Mouse (Mus musculus) olfactory bulb, adult 2 months (tissue): ENCODE results near the gene Tbpl1. TPM values are rescaled to one million over a fixed set of nuclear protein-coding genes. Genes with fewer than 3 reads are reported as not detected.

Experiments used
- H3K27ac ChIP-seq: fragments of 200-500 bp; 2 replicates; pipeline ENCODE4 v1.5.1; 2012; ENCODE audit warnings: low read depth, low read length; ENCODE audit not compliant: insufficient read depth
- H3K4me1 ChIP-seq: fragments of 200-500 bp; 2 replicates; pipeline ENCODE4 v1.6.1; 2012; ENCODE audit warnings: low read length; ENCODE audit not compliant: control insufficient read depth, insufficient read depth
- H3K4me3 ChIP-seq: fragments of 200-500 bp; 2 replicates; pipeline ENCODE4 v1.5.1; 2012; ENCODE audit warnings: mild to moderate bottlenecking, low read depth, low read length, moderate library complexity; ENCODE audit not compliant: insufficient read depth
- CTCF ChIP-seq: fragments of 200-500 bp; IDR thresholded peaks from 2 replicates; pipeline ENCODE4 v1.5.1; 2012; ENCODE audit warnings: low read depth, mild to moderate bottlenecking, low read length, moderate library complexity; ENCODE audit not compliant: insufficient read depth
- POLR2A ChIP-seq: fragments of 200-500 bp; IDR thresholded peaks from 2 replicates; pipeline ENCODE4 v1.6.1; 2012; ENCODE audit warnings: mild to moderate bottlenecking, low read depth, low read length, moderate library complexity; ENCODE audit not compliant: insufficient read depth
- WGBS: fragments of 180-500 bp; shearing (Covaris S2); methylation state at CpG from one replicate; pipeline ENCODE4 v1.1.7; 2018; 5-methylcytosine and 5-hydroxymethylcytosine counted together
- polyA plus RNA-seq: library from polyadenylated mRNA; stranded (reverse); fragments of >200 nt; gene quantifications from 2 replicates; pipeline ENCODE4 v1.2.4, GENCODE M21; 2012; ENCODE audit warnings: low replicate concordance; ENCODE audit not compliant: missing spikeins, insufficient read depth, insufficient read length

Tbpl1 gene
- polyA plus RNA-seq, 1 experiment: not detected

DNA sequence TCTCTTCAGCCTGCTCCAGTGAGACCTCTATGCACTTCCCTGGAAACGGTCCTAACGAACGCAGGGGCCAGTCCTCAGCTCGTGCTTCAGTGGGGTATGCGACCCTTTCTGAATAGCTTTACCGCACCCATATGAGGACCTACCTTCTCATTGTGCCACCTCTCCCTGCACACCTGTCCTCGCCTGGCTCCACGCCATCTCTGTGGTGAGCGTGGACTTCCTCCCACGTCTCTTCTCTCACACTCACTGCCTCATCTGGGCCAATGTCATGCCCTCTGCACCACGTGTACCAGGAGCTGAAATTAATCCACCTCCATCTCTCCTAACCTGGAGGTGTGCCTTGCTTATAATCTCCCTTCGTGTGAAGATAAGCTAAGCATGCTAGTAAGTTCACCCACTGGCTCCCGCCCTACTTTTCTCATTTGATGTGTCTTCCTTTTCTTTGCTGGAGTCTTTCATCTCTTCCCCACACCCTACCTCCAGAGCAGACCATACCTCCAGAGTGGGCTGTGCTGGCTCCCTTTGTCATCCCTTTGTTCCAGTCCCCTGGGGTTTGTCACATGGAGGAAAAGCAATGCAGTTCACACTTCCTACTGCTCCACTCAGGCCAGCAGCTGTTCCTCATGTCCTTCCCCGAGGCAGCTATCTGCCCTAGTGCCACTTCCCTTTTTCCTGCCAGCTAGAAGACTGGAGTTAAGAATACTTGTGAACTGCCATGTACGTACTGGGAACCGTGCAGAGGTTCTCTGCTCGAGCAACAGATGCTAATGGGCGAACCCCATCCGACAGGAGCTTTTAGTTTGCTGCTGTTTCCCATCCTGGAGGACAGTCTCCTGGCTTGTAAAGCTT, 32.0 kb downstream of the Tbpl1 start:
- 76% methylated on average over 19 of the region's 19 CpGs for WGBS
- peaks cover 15% of the 10 kb centered on the region for H3K4me1 ChIP-seq
- no peak for TF ChIP-seq POLR2A
- no peak for TF ChIP-seq CTCF
- H3K4me3 ChIP-seq: no peak overlapping the region
- no peak overlapping the region for H3K27ac ChIP-seq

DNA sequence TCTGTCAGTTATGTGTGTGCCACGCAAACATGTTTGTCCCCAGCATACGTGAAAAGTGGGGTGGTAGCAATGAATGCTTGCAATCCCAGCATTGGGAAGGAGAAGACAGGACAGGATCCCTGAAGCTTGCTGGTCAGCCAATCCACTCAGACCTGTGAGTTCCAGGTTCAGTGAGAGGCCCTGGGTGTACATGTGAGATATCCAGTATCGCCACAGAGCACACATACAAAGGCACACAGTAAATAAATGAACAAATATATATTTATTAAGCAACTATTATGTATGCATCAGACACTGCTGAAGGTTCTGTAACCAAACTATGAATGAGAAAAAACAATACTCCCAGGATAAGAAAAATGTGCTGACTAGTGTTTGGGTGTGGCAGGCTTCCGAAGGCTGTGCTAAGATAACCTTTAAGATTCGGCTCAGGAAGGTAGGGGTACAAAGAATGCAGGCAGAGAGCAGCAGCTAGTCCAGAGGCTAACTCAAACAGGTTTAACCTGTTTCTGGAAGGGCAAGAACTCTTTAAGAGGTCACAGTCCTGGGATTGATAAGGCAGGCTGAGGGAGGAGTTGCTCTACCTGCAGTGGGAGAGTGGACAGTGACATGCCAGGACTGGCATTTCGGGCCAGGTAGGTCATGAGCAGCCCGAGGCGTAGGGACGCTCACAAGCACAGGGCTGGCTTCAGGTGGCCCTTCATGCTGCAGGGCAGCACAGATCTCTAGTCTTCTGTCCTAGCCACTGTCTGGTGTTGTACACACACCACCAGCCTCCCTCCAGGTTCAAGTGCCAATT, 33.4 kb downstream of the Tbpl1 start:
- Histone ChIP-seq H3K27ac (no peak overlapping the region), H3K4me1 (peaks cover 15% of the 10 kb centered on the region), H3K4me3 (no peak overlapping the region)
- WGBS: 92% methylated on average over 9 of the region's 9 CpGs
- TF ChIP-seq POLR2A (no peak), CTCF (no peak)

DNA sequence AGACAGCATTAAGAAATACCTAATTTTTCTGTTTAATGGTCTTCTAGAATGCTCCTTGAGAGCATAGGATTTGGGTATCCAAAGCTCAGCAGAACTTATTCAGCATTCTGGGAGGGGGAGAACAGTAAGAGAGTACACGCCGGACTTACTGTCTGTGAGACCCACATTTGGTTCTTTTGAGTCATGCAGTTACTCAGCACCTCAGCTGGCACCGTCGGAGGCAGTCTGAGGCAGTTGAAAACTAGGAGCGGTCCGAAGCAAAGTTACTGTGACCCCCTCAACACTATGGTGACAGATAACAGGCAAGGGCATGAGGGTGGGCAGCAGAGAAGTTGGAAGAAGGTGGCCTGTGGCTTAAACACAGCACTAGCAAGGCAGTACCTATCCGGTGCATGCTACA, 34.9 kb downstream of the Tbpl1 start:
- Histone ChIP-seq H3K27ac (no peak overlapping the region), H3K4me1 (peaks cover 10% of the 10 kb centered on the region), H3K4me3 (no peak overlapping the region)
- 67% methylated on average over 7 of the region's 7 CpGs for WGBS
- no peak for TF ChIP-seq POLR2A
- TF ChIP-seq CTCF: no peak

DNA sequence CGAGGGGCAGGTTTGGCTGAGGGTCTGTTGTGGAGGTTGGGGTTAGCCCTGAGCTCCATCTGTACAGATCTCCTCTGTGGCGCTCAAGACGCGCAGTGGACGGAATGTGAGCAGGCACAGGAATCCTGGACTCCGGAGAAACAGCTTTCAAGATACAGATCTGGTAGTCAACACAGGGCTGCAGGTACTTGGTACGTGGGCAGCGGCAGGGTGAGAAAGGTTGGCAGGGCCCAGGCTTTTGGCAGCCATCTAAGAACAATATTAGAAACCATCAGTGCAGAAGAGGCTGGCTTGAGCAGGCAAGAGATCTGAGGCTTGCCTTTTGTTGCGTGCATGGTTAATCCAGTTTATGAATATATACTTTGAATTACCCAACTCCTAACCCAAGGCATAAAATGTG, 35.5 kb downstream of the Tbpl1 start:
- H3K4me1 ChIP-seq: peaks cover 10% of the 10 kb centered on the region
- H3K4me3 ChIP-seq: no peak overlapping the region
- WGBS: 89% methylated on average over 9 of the region's 9 CpGs
- TF ChIP-seq POLR2A: no peak
- no peak for TF ChIP-seq CTCF
- H3K27ac ChIP-seq: no peak overlapping the region

DNA sequence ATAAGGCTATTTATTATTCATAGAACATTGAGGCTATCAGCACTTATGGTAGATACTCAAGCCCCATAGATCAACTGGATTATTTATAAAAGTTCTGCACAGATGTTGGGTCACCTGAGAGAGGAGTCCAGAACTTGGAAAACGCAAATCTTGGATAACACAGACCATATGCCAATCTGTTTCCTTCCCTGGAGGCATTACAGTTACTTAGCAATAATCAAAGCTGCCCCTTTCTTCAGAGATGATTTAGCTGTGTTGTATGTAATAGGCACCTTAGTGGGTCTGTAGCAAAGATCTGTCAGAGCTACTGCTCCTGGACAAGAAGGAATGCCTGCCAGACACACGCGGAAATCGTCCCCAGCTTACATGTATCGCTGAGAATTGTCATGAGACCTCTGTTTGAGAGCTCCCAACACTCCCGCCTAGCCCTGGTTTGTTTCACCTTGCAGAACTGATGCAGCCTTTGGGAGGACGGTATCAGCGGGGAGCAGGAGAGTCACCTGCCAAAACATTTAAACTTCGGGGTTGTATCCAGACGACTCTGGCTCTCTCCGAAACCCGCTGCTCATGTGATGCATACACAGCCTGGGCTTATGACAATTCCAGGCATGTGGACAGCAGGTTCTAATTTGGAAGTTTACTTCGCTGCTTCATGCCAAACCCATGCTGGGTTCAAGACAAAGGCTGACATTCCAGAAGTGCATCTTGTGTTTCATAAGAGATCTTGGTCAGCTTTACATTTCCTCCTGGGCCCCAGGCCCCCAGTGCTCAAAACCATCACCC, 55.7 kb downstream of the Tbpl1 start:
- 83% methylated on average over 13 of the region's 13 CpGs for WGBS
- H3K27ac ChIP-seq: no peak overlapping the region
- no peak overlapping the region for H3K4me3 ChIP-seq
- H3K4me1 ChIP-seq: peaks cover 10% of the 10 kb centered on the region; the same call in 1 of the 2 replicates
- TF ChIP-seq POLR2A: no peak
- no peak for TF ChIP-seq CTCF

DNA sequence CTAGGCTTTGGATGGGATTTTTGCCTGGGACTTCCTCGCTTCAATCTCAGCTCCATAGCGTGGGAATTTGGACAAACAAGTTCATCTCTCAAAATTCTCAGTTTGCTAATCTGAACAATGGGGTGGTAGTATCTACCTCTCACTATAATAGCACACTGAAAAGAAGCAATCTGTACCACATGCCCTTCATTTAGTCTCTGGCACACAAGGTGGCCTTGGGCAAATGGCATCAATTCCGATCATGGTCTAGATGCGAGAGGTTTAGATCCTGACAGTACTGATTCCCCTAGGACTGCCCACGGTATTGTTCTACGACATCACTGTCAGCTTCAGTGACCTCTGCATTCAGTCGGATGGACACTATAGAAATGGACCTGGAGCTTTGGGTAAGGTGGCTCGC, 57.6 kb downstream of the Tbpl1 start:
- Histone ChIP-seq H3K4me3 (no peak overlapping the region), H3K27ac (no peak overlapping the region), H3K4me1 (peaks cover 10% of the 10 kb centered on the region; the same call in 1 of the 2 replicates)
- TF ChIP-seq POLR2A (no peak), CTCF (no peak)
- WGBS: 96% methylated on average over 8 of the region's 8 CpGs

DNA sequence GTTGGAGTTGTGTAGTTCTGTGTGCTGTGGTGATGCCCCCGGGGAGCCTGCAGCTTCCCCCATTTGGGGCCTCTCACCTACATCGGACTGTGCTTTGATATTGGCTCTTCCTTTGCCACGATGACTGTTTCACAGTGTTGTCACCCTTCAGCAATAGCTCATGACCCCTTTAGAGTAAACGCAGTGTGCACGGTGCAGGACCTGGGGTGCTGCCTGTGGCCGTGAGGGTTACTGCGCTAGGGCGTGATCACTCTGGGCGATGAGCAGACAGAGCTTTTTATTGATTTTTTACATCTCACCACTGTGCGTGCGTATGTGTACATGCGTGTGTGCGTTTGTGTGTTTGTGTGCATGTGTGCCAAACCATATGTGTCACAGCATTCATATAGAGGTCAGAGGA, 63.2 kb downstream of the Tbpl1 start:
- Histone ChIP-seq H3K4me1 (peaks cover 5% of the 10 kb centered on the region; the same call in 1 of the 2 replicates), H3K27ac (no peak overlapping the region), H3K4me3 (no peak overlapping the region)
- TF ChIP-seq POLR2A (no peak), CTCF (no peak)
- 98% methylated on average over 13 of the region's 13 CpGs for WGBS

DNA sequence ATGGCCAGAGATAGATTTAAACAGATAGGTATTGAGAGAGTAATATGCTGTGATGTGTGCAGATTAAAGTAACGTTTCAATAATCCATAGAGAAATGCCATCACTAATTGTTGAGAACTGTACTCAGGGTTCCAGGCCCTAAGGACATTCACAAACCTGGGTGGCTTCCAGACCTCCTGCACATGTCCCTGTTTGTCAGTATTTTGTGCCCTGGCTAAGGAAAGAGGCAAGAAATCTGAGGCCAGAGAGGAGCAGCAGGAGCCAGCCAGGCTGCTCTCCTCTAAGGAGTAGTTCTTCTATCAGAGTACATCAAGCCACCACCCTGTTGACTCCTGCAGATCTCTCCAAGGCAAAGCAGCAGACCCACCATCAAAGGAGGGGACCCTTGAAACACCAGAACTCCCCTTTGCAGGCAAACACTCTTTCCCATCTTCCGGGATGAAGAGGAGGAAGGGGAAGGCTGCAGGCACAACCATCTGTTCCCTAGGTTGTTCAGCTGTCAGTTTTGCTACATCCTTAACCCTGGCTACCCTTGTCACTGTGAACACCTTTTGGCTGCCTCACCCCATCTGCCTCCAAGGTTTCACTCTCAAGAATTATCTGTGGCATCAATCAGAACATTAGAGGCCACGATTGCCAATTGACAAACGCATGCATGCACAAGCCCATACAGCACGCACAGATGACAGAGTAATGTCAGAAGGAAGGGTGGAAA, 71.3 kb downstream of the Tbpl1 start:
- Histone ChIP-seq H3K4me3 (no peak overlapping the region), H3K4me1 (no peaks in the 10 kb centered on the region), H3K27ac (no peak overlapping the region)
- TF ChIP-seq POLR2A (no peak), CTCF (no peak)
- 93% methylated on average over 5 of the region's 5 CpGs for WGBS
